Mouse (Mus musculus) hindbrain, embryonic 13.5 days (tissue): ENCODE data around the gene Vmn2r43. TPM values are rescaled to one million over a fixed set of nuclear protein-coding genes. Genes with fewer than 3 reads are reported as not detected.
"Not testable (repeated sequence)": the region's sequence is repeated elsewhere in the genome, so short reads cannot be mapped to it uniquely, and the experiment has no call there.

Source experiments
- ATAC-seq: fragments of 200-750 bp; cut with Nextera tagmentation; 2 replicates; pipeline ENCODE4 v1.8.0; 2017; ENCODE audit warnings: moderate TSS enrichment; ENCODE audit not compliant: low FRiP score
- H3K27ac ChIP-seq: fragments of 300-500 bp; sonication (generic); 2 replicates; pipeline ENCODE4 v1.5.1; 2015; ENCODE audit warnings: inconsistent platforms, mild to moderate bottlenecking, moderate library complexity
- H3K27me3 ChIP-seq: fragments of 300-500 bp; sonication (generic); 2 replicates; pipeline ENCODE4 v1.6.1; 2015; ENCODE audit warnings: mild to moderate bottlenecking, inconsistent platforms
- H3K36me3 ChIP-seq: fragments of 300-500 bp; sonication (generic); 2 replicates; pipeline ENCODE4 v1.6.1; 2015; ENCODE audit warnings: mild to moderate bottlenecking, inconsistent platforms
- H3K4me1 ChIP-seq: fragments of 300-500 bp; sonication (generic); replicated peaks from 2 replicates; pipeline ENCODE4 v1.6.1; 2015; ENCODE audit warnings: inconsistent platforms
- H3K4me2 ChIP-seq: fragments of 300-500 bp; sonication (generic); 2 replicates; pipeline ENCODE4 v1.6.1; 2015; ENCODE audit warnings: inconsistent platforms, mild to moderate bottlenecking, moderate library complexity
- H3K4me3 ChIP-seq: fragments of 300-500 bp; sonication (generic); 2 replicates; pipeline ENCODE4 v1.5.1; 2015; ENCODE audit warnings: mild to moderate bottlenecking, inconsistent platforms
- H3K9ac ChIP-seq: fragments of 300-500 bp; sonication (generic); 2 replicates; pipeline ENCODE4 v1.6.1; 2015; ENCODE audit warnings: mild to moderate bottlenecking, inconsistent platforms
- H3K9me3 ChIP-seq: fragments of 300-500 bp; sonication (generic); 2 replicates; pipeline ENCODE4 v1.6.1; 2016; ENCODE audit warnings: inconsistent platforms
- WGBS: fragments of 180-500 bp; shearing (Covaris S2); methylation state at CpG from one replicate; pipeline ENCODE4 v1.1.7; 2015; 5-methylcytosine and 5-hydroxymethylcytosine counted together
- polyA plus RNA-seq: library from polyadenylated mRNA; unstranded; fragments of >200 nt; fragmentation: Nextera tagmentation; extraction: Ambion mirVana; gene quantifications from 2 replicates; pipeline ENCODE4 v1.2.1, GENCODE M21; 2015

Gene Vmn2r43
- not detected in 2 replicates for polyA plus RNA-seq

DNA sequence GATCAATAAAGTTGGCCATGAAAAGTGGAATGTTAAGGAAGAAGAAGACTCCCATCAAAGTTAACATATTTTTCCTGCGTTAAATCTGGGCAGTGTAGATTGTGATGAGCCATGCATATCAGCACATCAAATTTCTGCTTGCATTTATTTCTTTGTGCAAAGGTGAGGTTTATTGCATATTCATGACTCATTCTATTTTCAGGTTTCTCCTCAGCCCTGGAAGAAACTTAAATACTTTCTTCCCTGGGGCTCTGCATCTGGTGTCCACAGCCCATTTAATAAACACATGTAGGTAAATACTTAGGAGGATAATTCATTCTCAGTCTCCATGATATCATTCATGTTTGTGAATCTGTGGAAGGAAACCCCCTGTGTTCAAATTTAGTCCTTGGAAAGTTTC lies at the start of gene Vmn2r43:
Gene Vmn2r43 (minus strand): TSS at position 101 of the 400 bp plus-strand sequence.
- H3K27ac ChIP-seq: not testable (repeated sequence)

DNA sequence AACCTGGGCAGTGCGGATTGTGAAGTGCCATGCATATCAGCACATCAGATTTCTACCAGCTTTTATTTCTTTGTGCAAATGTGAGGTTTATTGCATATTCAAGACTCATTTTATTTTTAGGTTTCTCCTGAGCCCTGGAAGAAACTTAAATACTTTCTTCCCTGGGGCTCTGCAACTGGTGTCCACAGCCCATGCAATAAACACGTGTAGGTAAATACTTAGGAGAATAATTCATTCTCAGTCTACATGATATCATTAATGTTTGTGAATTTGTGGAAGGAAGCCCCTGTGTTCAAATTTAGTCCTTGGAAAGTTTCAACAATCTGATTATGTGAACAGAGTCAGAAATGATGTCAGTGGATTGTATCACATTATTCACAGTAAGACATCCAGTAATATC lies 60.2 kb downstream of the Vmn2r43 start, which contains the start of gene Vmn2r42:
Gene Vmn2r42 (minus strand): TSS at position 101 of the 400 bp plus-strand sequence.
- ATAC-seq, H3K4me1 ChIP-seq, H3K4me2 ChIP-seq: not testable (repeated sequence)

More for the DNA sequence above, at the start of gene Vmn2r43:
- not testable (repeated sequence) for H3K4me2 ChIP-seq, H3K9me3 ChIP-seq, H3K4me3 ChIP-seq, H3K4me1 ChIP-seq, H3K9ac ChIP-seq, ATAC-seq, H3K27me3 ChIP-seq, H3K36me3 ChIP-seq
- no CpG with 5 or more reads among the region's 1 CpGs for WGBS

More for the DNA sequence above, 60.2 kb downstream of the Vmn2r43 start, which contains the start of gene Vmn2r42:
- WGBS: no CpG with 5 or more reads among the region's 2 CpGs
- H3K36me3 ChIP-seq, H3K4me3 ChIP-seq, H3K9me3 ChIP-seq, H3K9ac ChIP-seq, H3K27me3 ChIP-seq, H3K27ac ChIP-seq: not testable (repeated sequence)

Other genes starting within 250 kb of the Vmn2r43 start
- gene Vmn2r41, start 98.9 kb downstream of the Vmn2r43 start, polyA plus RNA-seq: not detected in 2 replicates
- not detected in 2 replicates for gene Vmn2r42, start 60.3 kb downstream of the Vmn2r43 start, polyA plus RNA-seq
- not detected in 2 replicates for gene Vmn2r44, start 122.7 kb upstream of the Vmn2r43 start, polyA plus RNA-seq
- not detected in 2 replicates for gene Vmn2r45, start 228.5 kb upstream of the Vmn2r43 start, polyA plus RNA-seq